Mouse (Mus musculus): ENCODE measurements around the gene Myo18a.

The Myo18a gene

DNA sequence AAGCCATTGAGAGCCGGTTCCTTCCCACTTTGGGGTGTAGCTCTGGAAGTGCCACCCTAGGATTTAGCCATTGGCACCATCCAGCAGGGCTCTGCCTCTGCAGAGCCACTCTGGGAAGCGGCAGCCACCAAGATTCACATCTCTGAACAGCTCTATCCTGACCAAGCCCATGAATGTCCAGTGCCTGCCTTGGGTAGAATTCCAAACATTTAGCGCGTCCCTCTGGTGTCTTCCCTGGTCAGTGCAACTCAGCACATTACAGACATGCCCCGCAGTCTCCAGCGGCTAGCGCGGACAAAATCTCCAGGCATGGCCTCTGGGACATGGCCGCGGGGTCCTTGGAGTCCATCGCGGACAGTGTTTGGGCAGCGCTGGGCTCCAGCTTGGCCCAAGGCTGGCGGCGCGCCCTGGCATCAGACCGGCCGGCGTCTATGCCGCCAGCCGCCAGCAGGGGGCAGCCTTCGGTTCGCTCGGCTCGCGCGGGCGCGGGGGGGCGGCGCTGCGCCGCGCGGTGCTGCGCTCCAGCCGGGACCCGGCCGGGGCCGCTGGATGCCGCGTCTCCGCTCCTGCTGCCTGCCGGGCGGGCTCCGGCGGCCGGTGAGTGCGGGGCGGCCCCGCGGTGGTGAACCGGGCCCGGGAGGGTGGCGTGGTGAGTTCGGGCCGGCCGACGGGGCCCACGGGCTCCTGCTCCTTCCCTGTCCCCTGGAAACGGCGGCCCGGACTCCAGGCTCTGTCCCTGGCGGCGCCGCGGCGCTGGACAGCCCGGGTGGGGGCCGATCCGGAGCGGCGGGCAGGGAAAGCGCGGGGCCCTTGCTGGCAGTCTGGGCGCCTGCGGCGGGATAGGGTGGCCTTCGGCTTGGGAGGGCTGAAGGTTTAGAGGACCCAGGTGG lies at the start of gene Myo18a:
Gene Myo18a, plus strand, starts transcription at position 464 of the 890 bp plus-strand sequence.
- peak; percentile 88 for DNase-seq

DNA sequence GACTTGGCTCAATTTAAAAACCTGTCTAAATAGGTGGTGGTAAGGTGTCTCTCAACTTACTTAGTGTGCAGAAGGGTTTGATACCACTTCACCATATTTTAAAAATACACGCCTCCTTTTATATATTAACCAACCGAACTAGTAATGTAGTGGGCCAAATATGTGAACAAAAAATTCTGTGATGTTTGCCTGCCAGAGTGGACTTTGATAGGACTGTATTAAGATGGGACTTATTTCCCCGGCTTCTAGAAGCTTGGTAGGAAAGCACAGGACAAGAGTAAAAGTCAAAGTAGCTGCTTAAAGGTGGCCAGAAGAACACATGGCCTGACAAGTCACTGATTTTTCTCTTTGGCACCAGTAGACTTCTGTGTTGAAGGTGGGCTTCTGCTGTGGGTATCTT lies 49.3 kb upstream of the Myo18a start:
- no peak for DNase-seq

DNA sequence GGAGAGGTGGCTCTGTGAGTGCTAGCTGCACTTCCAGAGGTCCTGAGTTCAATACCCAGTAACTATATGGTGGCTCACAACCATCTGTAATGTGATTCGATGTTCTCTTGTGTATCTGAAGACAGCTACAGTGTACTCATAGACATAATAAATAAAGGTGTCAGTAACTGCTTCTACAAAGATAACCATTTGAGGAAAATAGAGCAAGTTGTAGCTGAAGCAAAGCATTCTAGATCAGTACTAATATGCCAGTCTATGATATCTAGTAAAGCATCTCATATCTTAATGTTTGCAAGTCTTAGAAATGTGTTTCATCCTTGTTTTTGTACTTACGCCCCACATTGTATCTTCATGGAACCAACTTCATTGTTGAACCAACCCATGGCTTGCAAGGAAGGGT lies 44.0 kb upstream of the Myo18a start:
- no peak for DNase-seq

DNA sequence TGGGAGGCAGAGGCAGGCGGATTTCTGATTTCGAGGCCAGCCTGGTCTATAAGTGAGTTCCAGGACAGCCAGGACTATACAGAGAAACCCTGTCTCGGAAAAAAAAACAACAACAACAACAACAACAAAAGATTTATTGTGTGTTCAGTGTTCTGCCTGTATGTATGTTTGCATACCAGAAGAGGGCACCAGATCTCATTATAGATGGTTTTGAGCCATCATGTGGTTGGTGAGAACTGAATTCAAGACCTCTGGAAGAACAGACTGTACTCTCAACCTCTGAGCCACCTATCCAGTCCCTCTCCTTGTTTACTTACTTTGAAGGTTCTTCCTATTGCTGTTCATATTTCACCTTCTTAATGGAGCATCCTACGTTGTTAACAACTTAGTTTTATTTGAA lies 41.7 kb upstream of the Myo18a start:
- no peak for DNase-seq

DNA sequence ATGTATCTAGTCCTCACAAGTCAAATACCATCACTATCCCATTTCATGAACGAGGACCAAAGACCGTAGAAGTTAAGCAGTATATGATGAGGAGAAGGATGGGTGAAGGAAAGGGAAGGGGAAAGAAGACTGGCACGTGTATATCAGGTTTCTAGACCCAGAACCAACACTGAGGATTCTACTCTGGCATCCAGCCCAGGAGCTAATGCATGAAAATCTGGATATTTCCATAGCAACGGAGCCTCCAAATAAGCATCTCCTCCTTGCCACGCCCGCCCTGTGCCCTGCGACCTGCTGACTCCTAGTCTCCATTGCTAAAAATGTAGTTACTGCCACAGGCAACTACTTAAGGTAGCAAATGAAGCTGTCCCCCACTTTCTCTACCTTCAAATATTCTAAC lies 38.3 kb upstream of the Myo18a start:
- DNase-seq = no peak

DNA sequence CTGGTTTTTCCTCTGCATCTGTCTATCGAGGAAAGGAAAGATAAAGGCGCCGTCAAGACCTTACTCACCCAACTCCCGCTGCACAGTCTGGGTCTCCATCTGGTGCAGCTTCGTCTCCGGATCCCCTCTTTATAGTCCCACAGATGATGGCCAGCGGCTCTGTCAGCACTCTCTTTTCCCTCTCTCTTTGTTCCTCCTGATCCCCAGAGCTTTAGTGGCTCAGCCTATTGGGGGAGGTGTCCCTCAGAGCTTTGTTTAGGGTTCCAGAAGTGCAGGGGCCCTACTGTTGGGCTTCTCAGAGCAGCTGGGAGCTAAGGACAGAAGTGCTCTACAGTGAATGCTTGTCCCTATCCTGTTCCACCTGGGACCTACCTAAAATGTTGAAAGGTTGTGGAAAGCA lies 37.9 kb upstream of the Myo18a start, which contains the start of gene Cryba1:
Gene Cryba1, minus strand, starts transcription at position 101 of the 400 bp plus-strand sequence.
- DNase-seq = no peak

DNA sequence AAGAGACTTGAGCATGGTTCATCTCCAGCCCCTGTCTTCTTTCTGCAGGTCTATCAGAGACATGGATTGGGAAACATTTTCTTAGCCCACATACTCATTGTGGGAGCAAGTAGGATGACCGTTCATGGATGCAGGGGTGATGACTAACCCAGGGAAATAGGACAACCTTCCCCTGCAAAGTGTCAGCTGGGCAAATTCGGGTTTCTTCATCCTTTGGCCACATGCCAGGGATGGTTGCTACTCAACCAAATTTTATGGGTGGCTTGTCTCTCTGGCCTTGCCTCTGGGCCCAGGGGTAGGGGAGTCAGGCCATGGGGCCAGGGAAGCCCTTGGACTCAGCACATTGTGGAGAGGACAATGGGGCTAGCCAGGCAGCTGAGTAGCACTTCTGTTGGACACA lies 34.5 kb upstream of the Myo18a start:
- DNase-seq = no peak

DNA sequence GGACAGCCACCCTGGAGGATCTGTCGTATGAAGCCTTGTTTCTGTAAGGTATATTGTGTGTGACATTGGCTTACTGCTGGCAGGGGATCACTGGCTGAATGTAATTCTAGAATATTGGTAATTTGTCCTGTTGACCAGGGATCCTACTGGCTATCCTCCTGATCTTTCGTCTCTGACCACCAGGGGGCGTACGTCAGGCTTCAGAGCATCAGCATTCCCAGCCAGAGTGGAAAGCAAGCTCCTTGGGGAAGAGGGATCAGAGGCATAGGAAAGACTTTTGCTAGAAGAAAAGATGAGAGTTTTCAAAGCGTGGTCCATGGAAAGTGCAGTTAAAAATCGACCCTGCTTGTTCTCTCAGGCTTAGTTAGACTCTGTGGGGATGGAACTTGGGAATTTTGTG lies 25.8 kb upstream of the Myo18a start:
- DNase-seq = peak; percentile 87

DNA sequence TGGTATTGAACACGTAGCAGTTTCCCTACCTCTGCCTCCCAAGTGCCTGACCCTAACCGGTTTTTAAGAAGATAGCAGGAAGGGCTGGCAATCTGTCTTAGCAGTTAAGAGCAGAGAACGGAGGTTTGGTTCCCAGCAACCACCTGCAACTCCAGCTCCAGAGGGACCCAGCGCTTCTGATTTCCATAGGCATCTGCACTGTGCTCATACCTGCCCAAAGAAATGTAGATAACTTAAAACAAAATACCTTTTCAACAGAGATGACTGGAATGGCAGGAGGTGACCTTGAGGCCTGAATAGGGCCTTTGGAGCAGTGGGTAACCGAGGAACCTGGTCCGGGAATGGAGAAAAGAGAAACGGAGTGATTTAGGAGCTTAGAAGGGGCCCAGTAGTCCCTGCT lies 24.5 kb upstream of the Myo18a start:
- no peak for DNase-seq

DNA sequence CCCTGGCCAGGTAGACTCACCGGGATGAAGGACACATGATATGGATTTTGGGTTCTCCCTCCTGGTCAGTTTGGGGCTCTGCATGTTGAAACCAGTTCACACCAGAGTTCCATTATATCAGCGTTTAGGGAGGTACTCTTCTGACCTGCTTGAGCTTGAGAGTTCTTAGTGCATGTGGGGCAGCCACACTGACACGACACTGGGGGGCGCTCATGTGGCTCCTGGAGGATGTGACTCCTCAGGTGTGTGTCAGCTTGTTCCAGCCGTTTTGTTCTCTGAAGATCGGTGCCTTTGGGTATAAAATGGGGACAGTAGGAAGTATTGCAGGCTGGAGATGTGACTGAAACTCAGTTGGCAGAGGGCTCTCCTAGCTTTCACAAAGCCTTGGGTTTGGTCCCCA lies 19.1 kb upstream of the Myo18a start:
- DNase-seq = peak; percentile 77

DNA sequence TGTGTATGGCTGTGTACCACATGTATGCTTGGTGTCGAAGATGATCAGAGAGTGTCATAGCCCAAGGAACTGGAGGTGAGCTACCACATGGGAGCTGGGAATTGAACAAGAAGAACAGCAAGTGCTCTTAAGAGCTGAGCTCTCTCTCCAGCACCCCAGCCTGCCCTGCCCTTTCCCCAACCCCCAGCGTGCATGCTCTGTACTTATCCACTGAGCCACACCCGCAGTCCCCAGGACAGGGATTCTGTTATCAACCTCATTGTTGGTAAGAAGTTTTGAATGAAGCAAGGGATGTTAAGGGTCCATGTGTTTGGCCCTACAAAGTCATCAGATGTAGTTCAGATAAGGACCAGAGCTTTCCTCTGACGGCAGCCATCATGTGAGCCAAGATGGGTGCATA lies 16.4 kb upstream of the Myo18a start:
- DNase-seq = peak; percentile 67

DNA sequence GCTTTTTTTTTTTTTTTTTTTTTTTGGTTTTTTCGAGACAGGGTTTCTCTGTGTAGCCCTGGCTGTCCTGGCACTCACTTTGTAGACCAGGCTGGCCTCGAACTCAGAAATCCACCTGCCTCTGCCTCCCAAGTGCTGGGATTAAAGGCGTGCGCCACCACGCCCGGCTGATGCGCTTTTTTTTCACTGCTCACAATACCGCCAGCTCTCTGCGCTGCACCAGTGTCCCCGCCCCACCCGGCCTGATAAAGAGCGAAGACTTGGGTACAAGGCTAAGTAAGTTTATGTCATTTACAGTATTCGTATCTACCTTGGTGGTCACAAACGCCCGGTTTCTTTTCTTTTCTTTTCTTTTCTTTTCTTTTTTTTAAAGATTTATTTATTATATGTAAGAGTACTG lies 15.9 kb upstream of the Myo18a start:
- peak; percentile 68 for DNase-seq

DNA sequence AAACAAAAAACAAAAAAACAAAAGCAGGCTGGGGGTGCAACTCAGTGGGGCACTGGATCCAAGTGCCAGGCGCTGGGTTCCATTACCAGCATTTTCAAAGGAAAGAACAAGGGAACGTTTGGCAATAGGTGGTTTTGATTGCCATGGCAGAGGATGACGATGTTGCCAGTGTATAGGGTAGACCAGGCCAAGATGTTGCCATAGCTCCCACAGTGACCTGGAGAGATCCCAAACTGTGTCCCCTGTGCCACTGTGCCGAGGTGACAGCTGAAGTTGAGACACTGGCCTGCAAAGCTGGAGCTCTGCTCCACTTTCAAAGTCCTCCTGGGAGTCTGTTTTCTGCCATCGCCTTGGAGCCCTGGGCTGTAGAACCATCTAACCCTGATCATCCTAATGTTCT lies 14.1 kb upstream of the Myo18a start:
- no peak for DNase-seq

DNA sequence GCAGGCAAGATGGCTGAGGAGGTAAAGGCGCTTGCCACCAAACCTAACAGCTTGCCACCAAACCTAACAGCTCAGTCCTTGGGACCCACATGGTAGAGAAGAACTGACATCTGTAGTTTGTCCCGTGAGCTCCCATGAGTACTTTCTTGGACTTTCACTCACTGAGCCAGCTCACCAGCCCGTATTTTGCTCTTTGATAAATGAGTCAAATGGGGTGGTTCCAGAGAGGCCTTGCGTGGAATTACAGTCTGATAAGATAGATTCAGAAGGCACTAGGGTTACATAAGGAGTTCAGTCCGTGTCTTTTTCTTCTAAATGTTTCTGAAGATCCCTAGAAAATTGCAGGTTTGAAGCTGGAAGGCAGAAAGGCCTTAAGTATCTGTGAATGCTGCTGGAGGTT lies 10.5 kb upstream of the Myo18a start:
- peak; percentile 74 for DNase-seq

DNA sequence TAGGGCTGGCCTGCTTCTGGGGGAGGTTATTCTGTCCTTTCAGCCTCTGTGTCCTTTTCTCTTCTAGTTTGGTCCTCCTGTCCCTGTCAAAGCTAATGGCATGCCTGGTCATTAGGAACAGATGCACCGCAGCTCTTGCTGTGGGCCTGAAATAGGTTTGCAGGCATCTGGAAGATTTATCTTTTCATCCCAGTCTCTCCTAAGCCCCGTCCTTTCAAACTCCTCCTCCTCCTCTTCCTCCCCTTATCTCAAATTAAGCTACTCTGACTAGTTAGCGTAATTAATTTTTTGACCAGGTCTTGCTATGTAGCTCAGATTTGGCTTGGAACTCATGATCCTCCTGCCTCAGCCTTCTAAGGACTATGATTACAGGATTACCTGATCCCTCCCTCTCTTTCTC lies 9.6 kb upstream of the Myo18a start:
- peak; percentile 47 for DNase-seq

DNA sequence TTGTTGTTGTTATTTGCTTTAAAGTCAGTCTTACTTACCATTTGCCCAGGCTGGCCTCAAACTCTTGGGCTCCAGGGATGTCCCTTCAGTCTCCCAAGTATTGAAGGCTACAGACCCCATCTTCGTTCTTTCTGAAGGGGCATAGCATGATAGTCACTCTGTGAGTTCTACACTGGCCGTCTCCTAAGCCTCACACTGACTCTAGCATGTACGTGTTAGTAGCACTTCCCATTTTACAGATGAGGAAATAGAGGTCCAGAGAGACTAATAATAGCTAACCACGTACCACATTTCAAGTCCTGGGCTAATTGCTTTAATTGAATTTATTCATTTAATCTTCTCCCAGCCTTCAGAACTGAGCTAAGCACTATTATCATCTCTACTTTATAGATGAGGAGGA lies 3.0 kb upstream of the Myo18a start:
- no peak for DNase-seq

DNA sequence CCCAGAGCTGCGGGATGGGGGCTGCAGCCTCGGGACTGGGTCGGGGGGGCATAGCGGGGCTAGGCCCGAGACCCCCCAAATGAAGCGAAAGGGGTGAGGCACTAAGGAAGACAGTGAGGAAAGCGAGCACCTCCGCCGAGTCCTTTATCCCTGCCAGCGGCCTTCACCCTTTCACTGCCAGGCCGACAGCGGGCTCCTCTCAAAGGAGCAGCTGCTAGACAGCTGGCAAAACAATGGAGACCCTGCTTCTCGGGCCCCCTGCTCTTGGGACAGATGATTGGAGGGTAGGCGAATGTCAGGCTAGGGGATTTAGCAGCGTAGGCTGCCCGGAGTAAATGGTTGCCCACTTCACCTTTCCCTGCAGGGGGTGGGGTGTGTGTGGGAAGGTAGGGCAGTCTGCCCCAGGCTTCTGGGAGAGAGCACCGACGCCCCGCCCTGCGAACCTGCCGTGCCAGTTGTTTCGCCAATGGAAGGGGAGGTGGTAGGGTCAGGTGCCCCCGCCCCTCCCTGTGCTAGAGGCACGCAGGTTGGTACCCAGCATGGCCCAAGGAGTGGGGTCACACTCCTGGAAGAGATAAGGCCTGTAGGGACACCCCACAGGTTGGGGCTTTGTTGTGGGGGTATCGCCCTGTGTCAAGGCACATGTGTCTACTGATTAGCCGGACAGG lies 761 bp downstream of the Myo18a start:
- DNase-seq = peak; percentile 83

DNA sequence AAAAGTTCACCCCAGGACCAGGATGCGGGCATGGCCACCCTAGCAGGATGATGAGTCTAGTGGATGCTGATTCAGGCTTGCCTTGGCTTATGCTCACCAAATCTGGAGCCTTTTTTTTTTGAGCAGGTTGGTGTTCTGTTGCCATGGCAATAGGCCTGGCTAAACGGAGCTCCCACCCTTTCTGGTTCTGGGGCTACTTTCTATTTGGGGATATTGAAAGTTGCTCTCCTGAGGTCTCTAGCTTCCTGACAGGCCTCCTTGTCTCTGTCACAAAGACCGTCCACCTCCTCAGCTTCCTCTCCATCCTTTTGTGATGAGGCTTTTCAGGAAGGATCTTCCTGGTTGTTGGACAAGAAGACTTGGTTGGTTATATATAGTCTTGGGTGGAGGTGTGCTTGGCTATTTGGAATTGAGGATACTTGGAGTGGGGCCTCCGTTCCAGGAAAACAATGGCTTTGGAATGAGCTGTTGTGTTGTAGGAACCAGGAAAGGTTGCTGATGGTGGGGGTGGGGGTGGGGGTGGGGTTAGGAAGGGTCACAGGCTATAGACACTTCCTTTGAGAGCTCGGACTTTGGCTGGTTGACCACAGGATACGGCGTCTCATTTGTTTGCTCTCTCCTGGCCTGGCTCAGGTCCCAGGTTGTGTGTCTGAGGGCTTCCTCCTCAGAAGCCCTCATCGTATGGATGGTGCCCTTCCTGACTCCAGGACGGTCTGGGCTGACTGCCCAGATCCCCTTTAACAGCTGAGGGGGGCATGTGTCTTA lies 1.8 kb downstream of the Myo18a start:
- peak; percentile 56 for DNase-seq

DNA sequence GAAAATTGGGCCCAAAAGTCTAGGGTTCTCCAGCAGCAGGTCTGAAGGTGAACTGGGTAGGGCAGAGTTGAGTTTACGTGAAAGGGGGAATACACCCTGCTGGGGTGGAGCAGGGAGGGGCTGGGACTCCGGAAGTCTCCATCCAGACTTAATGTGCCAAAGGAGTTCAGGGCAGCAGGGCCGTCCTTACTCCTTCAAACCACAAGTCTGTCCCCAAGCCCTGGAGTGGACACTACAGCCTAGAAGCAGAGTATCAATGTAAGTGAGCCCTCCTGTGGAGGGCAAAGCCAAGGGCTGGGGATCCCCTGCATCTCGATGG lies 2.4 kb downstream of the Myo18a start:
- no peak for DNase-seq

DNA sequence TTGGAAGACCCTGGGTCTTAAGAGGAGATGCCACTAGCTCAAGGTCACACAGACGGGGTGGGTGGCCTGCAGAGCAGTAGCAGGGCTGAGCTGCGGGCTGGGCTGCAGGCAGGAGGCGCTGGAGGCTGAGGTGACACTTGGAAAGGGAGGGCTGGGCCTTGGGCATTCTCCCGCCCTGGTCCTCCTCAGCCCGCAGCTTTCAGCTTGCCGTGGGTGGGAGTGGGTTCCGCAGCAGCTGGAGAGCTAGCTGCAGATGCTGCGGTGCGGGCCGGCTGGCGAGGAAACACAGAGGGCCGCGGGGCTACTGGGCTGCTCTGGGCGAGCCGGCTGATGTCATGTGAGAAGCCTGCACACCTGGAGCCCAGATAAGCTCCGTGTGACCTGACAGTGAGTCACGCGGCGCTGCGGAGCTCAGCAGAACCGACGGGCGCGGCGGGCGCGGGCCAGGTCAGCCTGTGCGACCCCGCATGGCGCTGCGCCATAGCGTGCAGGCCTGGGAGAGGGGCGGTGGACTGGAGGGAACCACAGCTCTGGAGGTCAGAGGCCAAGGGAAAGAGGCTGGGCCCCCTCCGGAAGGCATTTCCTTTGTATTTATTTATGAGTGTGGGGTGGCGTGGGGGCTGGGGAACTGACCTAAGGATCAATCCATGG lies 3.4 kb downstream of the Myo18a start:
- DNase-seq = peak; percentile 81

DNA sequence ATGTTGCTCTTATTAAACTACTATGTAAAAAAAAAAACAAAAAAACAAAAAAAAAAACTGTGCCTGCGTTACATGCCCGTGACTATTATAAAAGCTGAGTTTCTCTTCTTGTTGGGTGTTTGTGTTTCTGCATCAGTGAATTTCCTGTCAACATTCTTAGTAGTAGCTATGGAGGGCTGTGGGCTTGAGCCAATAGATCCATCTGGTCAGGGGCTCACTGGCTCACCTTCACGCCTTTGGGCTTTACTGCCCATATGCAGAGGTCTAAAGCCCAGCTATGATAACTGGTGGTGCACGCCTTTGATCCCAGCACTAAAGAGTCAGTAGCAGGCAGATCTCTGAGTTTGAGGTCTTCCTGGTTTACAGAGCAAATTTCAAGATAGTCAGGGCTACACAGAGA lies 6.5 kb downstream of the Myo18a start:
- no peak for DNase-seq

DNA sequence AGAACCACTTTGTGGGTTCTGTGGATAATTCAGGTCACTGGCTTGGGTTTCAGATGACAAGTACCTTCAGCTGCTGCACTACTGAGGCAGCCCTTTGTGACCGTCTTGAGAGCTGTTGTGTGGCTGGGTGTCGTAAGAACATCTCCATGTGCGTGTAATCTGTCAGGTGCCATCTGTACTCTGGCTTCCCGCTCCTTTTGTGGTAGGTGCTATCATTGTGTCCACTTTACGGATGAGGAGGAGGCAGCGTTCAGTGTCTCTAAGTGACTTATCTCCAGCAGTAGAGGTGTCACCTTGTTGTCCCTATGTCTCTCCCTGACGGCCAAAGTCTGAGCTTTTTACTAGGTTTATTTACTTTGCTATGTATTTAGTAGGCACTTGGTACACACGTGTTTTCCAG lies 7.3 kb downstream of the Myo18a start:
- DNase-seq = no peak

All from liver (tissue).